Mouse (Mus musculus) C2C12 (cell line): Measurements from ENCODE around the gene Slitrk2.

Source experiments
- CEBPB ChIP-seq: IDR thresholded peaks from one replicate; pipeline ENCODE4 v1.6.1; 2011; ENCODE audit warnings: low read depth, mild to moderate bottlenecking, control low read depth, moderate library complexity
- CTCF ChIP-seq: IDR thresholded peaks from one replicate; pipeline ENCODE4 v1.5.1; 2011; ENCODE audit not compliant: control insufficient read depth, insufficient read depth, insufficient read length
- FOSL1 ChIP-seq: IDR thresholded peaks from one replicate; pipeline ENCODE4 v1.8.0; 2011; ENCODE audit warnings: mild to moderate bottlenecking, low read length; ENCODE audit not compliant: poor library complexity, insufficient read depth, severe bottlenecking
- MAX ChIP-seq: IDR thresholded peaks from one replicate; pipeline ENCODE4 v1.6.1; 2011; ENCODE audit warnings: mild to moderate bottlenecking, control low read depth
- MYOD1 ChIP-seq: IDR thresholded peaks from one replicate; pipeline ENCODE4 v1.6.1; 2011; ENCODE audit warnings: low read depth; ENCODE audit not compliant: control insufficient read depth, insufficient read length
- MYOG ChIP-seq: IDR thresholded peaks from one replicate; pipeline ENCODE4 v1.6.1; 2011; ENCODE audit not compliant: control insufficient read depth, insufficient read length; ENCODE audit errors: extremely low read depth
- USF1 ChIP-seq: IDR thresholded peaks from one replicate; pipeline ENCODE4 v1.6.1; 2011; ENCODE audit warnings: low read depth, mild to moderate bottlenecking, control low read depth, moderate library complexity

DNA sequence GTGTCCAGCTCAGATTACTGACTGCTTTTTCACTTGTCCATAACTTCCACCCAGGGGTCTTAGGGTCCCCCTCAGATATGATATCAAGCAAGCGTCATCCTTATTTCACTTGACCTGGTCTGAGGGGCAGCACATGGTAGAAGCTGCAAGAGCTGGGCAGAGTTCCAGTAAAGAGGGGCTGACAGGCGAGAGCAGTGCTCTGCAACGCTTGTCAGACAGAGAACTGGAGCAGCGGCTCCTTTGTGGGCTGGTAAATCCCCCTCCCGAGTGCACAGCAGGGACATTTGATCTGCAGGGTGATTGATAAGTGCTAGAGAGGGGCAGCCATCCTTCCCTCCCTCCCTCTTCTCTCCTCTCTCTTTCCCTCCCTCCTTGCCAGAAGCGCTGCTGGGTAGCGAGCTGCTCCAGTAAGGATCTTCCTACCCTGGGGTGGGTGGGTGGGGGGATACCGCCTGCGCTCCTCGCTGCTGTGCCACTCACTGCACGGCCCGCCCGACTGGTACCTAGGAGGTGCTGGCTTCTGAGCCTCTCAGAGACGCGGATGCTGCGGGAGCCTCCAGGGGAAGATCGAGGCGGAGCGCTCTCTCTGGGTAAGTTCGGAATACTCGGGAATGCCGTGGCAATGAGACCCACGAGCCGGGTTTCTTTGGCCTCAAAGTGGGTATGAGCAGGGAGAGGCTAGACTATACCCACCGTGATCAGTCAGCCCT, at the start of gene Slitrk2:
- TF ChIP-seq USF1 (no peak), CTCF (no peak), MYOG (no peak), CEBPB (no peak), MAX (no peak), FOSL1 (no peak), MYOD1 (no peak)
